Mouse (Mus musculus): ENCODE results near the gene 4930556J24Rik. TPM values are rescaled to one million over a fixed set of nuclear protein-coding genes. Genes with fewer than 3 reads are reported as not detected.

4930556J24Rik gene
- not detected in 2 replicates for polyA plus RNA-seq (2012; rRNA removed)

DNA sequence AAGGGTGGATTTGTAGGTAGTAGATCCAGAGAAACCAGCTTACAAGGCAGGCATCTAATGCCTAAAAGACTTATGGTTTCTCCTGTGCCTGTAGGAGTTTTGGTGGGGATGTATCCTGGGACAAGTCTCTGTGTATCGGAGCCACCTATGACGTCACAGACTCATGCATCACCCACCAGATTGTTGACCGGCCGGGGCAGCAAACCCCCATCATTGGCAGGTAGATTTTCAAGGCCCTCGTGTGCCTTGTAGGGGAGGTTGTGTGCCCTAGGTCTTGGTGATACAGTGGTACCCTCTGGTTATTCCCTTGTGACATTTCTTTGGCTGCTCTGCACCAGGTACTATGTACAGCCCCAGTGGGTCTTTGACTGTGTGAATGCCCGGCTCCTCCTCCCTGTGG is at the start of gene 4930556J24Rik:
Gene 4930556J24Rik, minus strand, starts transcription at position 101 of the 400 bp plus-strand sequence.

DNA sequence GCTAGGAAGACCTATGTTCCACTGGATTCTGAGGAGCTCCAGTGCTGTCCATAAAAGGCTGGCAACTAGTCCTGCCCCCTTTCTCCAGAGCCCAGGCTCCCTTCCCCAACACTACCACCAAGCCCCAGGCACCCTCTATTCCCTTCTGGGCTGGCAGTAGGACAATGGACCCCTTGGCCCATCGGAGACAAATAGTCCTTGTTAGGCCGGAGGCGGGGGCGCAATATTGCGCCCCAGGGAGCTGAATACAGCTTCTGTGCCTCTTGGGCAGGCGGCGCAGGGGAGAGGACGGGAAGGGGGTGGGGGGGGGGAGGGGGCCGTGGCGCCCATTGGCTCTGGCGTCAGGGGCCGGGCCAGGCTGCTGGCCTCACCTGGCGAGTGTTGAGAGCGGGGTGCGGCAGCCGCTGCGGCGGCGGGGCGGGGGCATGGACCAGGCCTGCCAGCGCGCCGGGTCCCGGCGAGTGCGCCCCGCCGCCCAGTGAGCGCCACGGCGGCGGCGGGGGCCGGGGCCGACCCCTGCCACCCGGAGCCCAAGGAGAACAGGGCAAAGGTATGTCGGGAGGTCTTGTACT is 6.8 kb upstream of the 4930556J24Rik start, which contains the start of gene Gal3st1:
Gene Gal3st1, plus strand, starts transcription at position 346 of the 572 bp plus-strand sequence.

DNA sequence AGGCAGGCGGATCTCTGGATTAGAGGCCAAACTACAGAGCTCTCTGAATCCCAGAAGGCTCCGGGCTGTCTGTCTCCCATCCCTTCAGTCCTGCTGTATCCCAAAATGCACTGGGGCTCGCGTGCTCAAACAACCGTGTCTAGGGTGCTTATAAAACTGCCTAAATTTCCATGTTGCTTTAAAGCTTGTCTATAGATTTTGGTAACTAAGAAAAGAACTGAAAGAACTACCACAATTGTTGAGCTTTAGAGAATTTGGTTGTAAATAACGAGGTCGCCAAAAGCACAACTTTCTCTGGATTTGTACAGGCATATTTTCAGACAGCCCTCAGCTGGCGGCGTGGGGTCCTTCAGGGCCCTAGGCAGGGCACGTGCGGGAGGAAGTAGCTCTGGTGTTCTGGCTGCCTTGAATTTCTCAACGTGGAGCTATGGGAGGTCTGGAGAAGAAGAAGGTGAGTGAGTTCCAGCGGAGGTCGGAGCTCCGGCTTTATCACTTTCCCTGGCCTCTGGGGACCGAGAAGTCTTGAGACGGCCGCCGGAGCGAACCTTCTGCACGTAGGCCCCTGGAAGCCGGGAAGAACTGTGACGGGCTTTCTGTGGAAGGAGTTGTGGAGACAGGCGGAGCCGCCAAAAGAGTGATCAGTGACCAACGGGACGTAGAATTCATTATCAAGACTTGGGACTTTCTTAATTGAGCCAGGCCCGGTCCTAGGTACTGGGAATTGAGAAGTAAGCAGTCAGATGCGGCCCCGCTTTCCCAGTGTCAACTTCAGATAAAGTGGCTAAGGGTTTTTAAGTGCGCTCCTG is 12.8 kb downstream of the 4930556J24Rik start, which contains the start of gene Pes1:
Gene Pes1, plus strand, starts transcription at position 366 of the 806 bp plus-strand sequence.

DNA sequence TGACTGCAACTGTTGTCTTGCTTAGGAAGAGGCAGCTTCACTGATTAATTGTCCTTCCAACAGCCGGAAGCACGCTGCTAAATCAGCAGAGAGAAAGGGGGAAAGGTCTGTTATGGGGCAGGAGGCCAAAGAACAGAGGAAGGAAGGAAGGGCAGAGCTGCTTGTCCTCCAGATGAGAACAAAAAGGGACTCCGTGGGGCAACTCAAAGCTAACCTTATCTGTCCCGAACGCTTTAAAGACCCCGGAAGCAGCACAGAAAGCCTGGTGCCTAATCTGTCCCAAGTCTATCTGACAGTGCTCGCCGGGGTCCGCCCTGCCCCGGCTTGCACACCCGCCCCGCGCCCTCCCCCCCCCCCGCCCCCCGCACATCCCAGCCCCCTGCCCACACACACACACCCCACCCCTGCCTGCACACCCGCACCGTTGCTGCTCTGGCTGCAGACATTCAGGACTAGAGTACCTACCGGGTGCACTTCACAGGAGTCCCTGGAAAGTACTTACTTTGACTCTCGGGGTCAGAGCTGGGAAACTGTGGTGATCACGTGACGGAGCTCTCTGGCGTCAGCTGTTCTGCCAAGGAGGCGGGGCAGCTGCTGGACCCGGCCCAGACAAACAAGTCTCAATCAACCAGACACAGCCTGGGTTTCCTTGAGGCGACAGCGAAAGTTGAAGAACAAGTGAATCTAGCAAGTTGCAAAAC is 44.9 kb downstream of the 4930556J24Rik start, which contains the start of gene Tcn2:
Gene Tcn2, minus strand, starts transcription at position 649 of the 701 bp plus-strand sequence.

DNA sequence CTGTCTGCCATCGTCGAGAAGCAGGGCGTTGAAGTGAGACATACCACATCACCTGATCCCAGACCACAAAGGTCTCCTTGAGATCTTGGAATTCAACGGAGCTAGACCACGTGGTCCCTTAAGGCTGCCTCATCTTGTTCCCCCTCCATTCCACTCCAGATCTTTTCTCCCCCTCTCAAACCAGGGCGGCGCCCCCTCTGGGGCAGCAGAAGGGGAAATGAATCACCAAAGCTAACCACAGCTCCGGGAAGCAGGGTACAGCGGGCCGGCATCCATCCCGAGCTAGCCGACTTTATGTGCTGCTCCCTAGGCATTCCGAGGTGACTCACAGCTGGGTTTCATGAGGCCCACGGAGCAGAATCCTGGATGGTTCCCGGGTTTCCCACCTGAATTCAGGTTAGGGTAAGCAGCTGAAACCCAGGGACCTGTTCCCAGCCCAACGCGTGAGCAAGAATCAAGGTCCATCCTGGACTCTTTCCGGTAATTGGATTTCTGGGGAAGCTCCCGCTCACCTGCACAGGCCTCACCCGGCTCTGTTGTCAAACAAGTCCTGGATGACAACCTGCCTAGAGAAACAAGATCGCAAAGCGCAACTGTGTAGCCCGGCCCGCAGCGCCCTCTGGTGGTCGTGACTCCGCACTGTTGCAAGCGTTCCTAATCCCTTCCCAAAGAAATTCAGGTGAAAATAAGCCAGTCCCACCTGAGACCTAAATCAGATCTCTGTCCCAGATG is 62.3 kb downstream of the 4930556J24Rik start, which contains the start of gene Slc35e4:
Gene Slc35e4, minus strand, starts transcription at position 556 of the 732 bp plus-strand sequence.

DNA sequence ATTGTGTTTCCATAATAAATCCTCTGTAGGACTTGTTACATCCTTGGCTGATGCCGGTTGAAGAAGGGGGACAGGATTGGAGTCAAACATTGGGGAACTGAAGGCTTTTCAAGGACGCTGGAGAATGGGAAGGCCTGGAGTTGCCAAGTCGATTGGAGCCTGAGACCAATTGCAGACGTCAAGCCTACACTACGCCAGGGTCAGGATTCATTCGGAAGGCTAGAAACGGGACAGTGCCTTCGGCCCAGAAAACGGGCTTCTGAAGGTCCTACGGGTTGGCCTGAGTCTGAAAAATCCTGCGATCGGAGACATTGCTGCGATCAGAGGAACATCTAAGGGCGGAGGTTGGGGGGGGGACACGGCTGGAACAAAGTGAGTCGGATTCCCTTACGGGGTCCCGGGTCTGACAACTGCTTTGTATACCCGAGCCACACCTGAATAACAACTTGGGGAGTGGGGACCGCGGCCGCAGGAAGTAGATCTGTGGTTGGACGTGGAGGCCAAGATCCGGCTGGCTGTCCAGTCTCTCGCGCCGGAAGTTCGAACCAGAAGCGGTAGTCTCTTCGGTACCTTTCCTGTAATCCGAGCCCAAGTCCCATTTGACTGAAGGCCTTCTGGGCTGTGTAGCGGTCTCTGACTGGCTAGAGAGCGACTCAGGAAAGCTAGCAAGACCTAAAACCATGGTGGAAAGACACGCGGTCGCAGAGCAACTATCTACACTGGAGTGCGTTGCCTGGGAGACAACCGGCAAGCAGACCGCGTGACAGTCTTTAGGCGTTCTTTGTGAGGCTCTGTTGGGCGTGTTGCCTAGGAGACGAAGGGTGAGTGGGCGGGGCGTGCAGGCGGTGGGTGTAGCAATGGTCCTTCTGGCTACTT is 81.9 kb downstream of the 4930556J24Rik start, which contains the start of the genes 4921536K21Rik and Dusp18:
Gene 4921536K21Rik, minus strand, starts transcription at position 693 of the 876 bp plus-strand sequence.
Gene Dusp18, plus strand, starts transcription at position 835 of the 876 bp plus-strand sequence.

Other genes with a start within 250 kb of the 4930556J24Rik start
- 2.0 and 3.8 TPM in 2 replicates for gene Osbp2, start 112.9 kb downstream of the 4930556J24Rik start, polyA plus RNA-seq (2012; rRNA removed)
- gene 4921536K21Rik, start 81.7 kb downstream of the 4930556J24Rik start, polyA plus RNA-seq (2012; rRNA removed) = 0.95 and 1.1 TPM in 2 replicates
- gene Dusp18, start 81.5 kb downstream of the 4930556J24Rik start, polyA plus RNA-seq (2012; rRNA removed) = 7.7 and 11.4 TPM in 2 replicates
- gene Slc35e4, start 62.1 kb downstream of the 4930556J24Rik start, polyA plus RNA-seq (2012; rRNA removed) = 3.5 and 3.8 TPM in 2 replicates
- gene Tcn2, start 44.6 kb downstream of the 4930556J24Rik start, polyA plus RNA-seq (2012; rRNA removed) = 15.7 and 28.7 TPM in 2 replicates
- gene Pes1, start 12.8 kb downstream of the 4930556J24Rik start, polyA plus RNA-seq (2012; rRNA removed) = 74.4 and 90.3 TPM in 2 replicates
- gene Gal3st1, start 6.9 kb upstream of the 4930556J24Rik start, polyA plus RNA-seq (2012; rRNA removed) = 0.41 and 1.8 TPM in 2 replicates
- 0.06 and 0.17 TPM in 2 replicates for gene Sec14l4, start 54.7 kb upstream of the 4930556J24Rik start, polyA plus RNA-seq (2012; rRNA removed)
- gene Sec14l3, start 88.1 kb upstream of the 4930556J24Rik start, polyA plus RNA-seq (2012; rRNA removed) = 0.18 TPM in 1 of 2 replicates, not detected in the other
- 5.8 and 6.3 TPM in 2 replicates for gene Mtfp1, start 118.7 kb upstream of the 4930556J24Rik start, polyA plus RNA-seq (2012; rRNA removed)
- 3.9 and 4.1 TPM in 2 replicates for gene Sec14l2, start 146.6 kb upstream of the 4930556J24Rik start, polyA plus RNA-seq (2012; rRNA removed)
- 42.2 and 68.5 TPM in 2 replicates for gene Rnf215, start 158.4 kb upstream of the 4930556J24Rik start, polyA plus RNA-seq (2012; rRNA removed)
- gene Ccdc157, start 183.5 kb upstream of the 4930556J24Rik start, polyA plus RNA-seq (2012; rRNA removed) = 12.3 and 14.2 TPM in 2 replicates
- 86.3 and 86.6 TPM in 2 replicates for gene Sf3a1, start 183.6 kb upstream of the 4930556J24Rik start, polyA plus RNA-seq (2012; rRNA removed)
- gene Tbc1d10a, start 210.0 kb upstream of the 4930556J24Rik start, polyA plus RNA-seq (2012; rRNA removed) = 25.3 and 29.9 TPM in 2 replicates
- 1.3 and 1.8 TPM in 2 replicates for gene Castor1, start 241.4 kb upstream of the 4930556J24Rik start, polyA plus RNA-seq (2012; rRNA removed)

Data from central nervous system, embryonic 11.5 days (tissue).